ENCODE assay signal across 28 mouse cellular contexts in genomic region chr10:75474571-75474970, GRCm38 (mm10). TPM values are rescaled to one million over a fixed set of nuclear protein-coding genes. Genes with fewer than 3 reads are reported as not detected.
DNase-seq lines count a peak whose midpoint lies in the region; ATAC-seq and TF ChIP-seq lines count a peak whose summit lies in the region.
"Had no signal": no experiment of that assay in that cellular context is flagged by ENCODE, and none has a peak within 500 bp of the region (broad histone marks: within the 10 kb centered on the region; RNA-seq: fewer than 3 reads in every experiment).

No protein-coding gene starts in this region.

- no peak overlapping the region for H3K9ac ChIP-seq in forebrain, embryonic 16.5 days (replicated peaks; ENCODE audit: low read depth, low read length)
- no peak overlapping the region for H3K9ac ChIP-seq in forebrain, embryonic 11.5 days (ENCODE audit: low read length)
- no peak overlapping the region; the same call in 1 of the 2 replicates for H3K9ac ChIP-seq in liver, adult 2 months (ENCODE audit: low read depth, low read length)
- H3K9ac ChIP-seq in liver, embryonic 12.5 days = no peak overlapping the region
- H3K9ac ChIP-seq in liver, embryonic 16.5 days (ENCODE audit: low read depth, low read length) = no peak overlapping the region
- H3K9ac ChIP-seq: heart, embryonic 15.5 days; liver, embryonic 14.5 days; neural tube, embryonic 13.5 days had no signal

- DNase-seq in forebrain, embryonic 11.5 days (ENCODE audit: low spot score) = no peak
- DNase-seq in liver, adult 2 months (ENCODE audit: extremely low read depth, low read depth, low spot score) = no peak
- DNase-seq in liver = no peak
- DNase-seq in left cerebral cortex, postnatal 10 days (ENCODE audit: extremely low spot score in 1 of 2, low spot score in 2 of 2) = no peak
- DNase-seq: adrenal gland, postnatal 10 days; cerebellum, adult 2 months; cerebellum, postnatal 25 days; gastrocnemius, postnatal 25 days; heart, adult 2 months; layer of hippocampus, adult 9-11 months; lung, postnatal 36 days; retina, postnatal 1 day; right cerebral cortex, postnatal 25 days; spleen, adult 18-20 months had no signal

- no peaks in the 10 kb centered on the region for H3K79me2 ChIP-seq in liver, adult 2 months (ENCODE audit: control insufficient read depth, insufficient read depth, low read length)

- H3K9me3 ChIP-seq in forebrain, embryonic 16.5 days (ENCODE audit: control insufficient read depth, low read length) = no peaks in the 10 kb centered on the region
- H3K9me3 ChIP-seq in forebrain, embryonic 11.5 days (ENCODE audit: control insufficient read depth, low read length) = no peaks in the 10 kb centered on the region
- no peaks in the 10 kb centered on the region for H3K9me3 ChIP-seq in liver, embryonic 12.5 days (replicated peaks)
- no peaks in the 10 kb centered on the region for H3K9me3 ChIP-seq in liver, embryonic 16.5 days (replicated peaks; ENCODE audit: control insufficient read depth, low read length)
- H3K9me3 ChIP-seq: embryonic facial prominence, embryonic 10.5 days; heart, embryonic 15.5 days; limb, embryonic 10.5 days; megakaryocyte, embryonic 14.5 days; neural tube, embryonic 13.5 days had no signal

- no peaks in the 10 kb centered on the region for H3K36me3 ChIP-seq in forebrain, embryonic 16.5 days (ENCODE audit: control insufficient read depth, insufficient read depth)
- no peaks in the 10 kb centered on the region for H3K36me3 ChIP-seq in forebrain, embryonic 11.5 days (ENCODE audit: control insufficient read depth, insufficient read depth, low read length)
- no peaks in the 10 kb centered on the region for H3K36me3 ChIP-seq in liver, adult 2 months (ENCODE audit: control insufficient read depth, insufficient read depth, low read length)
- H3K36me3 ChIP-seq in liver, embryonic 12.5 days = no peaks in the 10 kb centered on the region
- H3K36me3 ChIP-seq in liver, embryonic 16.5 days (ENCODE audit: control insufficient read depth, insufficient read depth) = no peaks in the 10 kb centered on the region
- H3K36me3 ChIP-seq: embryonic facial prominence, embryonic 10.5 days; heart, embryonic 15.5 days; limb, embryonic 10.5 days; neural tube, embryonic 13.5 days had no signal

- no peak for ATAC-seq in forebrain, embryonic 16.5 days
- ATAC-seq in forebrain, embryonic 11.5 days (replicated peaks; ENCODE audit: low FRiP score) = no peak
- peak; percentile 39 for ATAC-seq in liver, embryonic 12.5 days
- ATAC-seq in liver, embryonic 16.5 days (ENCODE audit: low read depth) = peak; percentile 37
- ATAC-seq: hindbrain, postnatal 0 days; intestine, embryonic 16.5 days; midbrain, embryonic 16.5 days had no signal

- peak overlapping the region; percentile 60; the same call in 1 of the 2 replicates for H3K27ac ChIP-seq in forebrain, embryonic 16.5 days (ENCODE audit: low read length)
- no peak overlapping the region for H3K27ac ChIP-seq in forebrain, embryonic 11.5 days (ENCODE audit: low read depth, low read length)
- H3K27ac ChIP-seq in liver, adult 2 months (replicated peaks; ENCODE audit: insufficient read depth, low read depth, low read length) = 0 out of 2 replicates have a peak overlapping the region, but pooled peaks have one; percentile 29
- H3K27ac ChIP-seq in liver, embryonic 12.5 days = peak overlapping the region; percentile 77
- peak overlapping the region; percentile 83 for H3K27ac ChIP-seq in liver, embryonic 16.5 days (ENCODE audit: low read length)
- H3K27ac ChIP-seq: embryonic facial prominence, embryonic 10.5 days; heart, adult 2 months; heart, embryonic 15.5 days; hindbrain, postnatal 0 days; left cerebral cortex, adult 2 months; limb, embryonic 10.5 days; liver, embryonic 14.5 days; neural tube, embryonic 13.5 days had no signal

- no peak overlapping the region for H3K4me3 ChIP-seq in forebrain, embryonic 16.5 days (replicated peaks; ENCODE audit: low read length)
- no peak overlapping the region for H3K4me3 ChIP-seq in forebrain, embryonic 11.5 days (ENCODE audit: low read depth, low read length)
- no peak overlapping the region for H3K4me3 ChIP-seq in liver, adult 2 months (ENCODE audit: insufficient read depth, low read depth, low read length)
- H3K4me3 ChIP-seq in liver, embryonic 12.5 days = no peak overlapping the region
- H3K4me3 ChIP-seq in liver, embryonic 16.5 days (ENCODE audit: low read depth, low read length) = no peak overlapping the region
- H3K4me3 ChIP-seq: embryonic facial prominence, embryonic 10.5 days; heart, adult 2 months; heart, embryonic 15.5 days; left cerebral cortex, adult 2 months; limb, embryonic 10.5 days; megakaryocyte, embryonic 14.5 days; myocyte; neural tube, embryonic 13.5 days had no signal

- no peak for TF ChIP-seq CTCF in liver, adult 2 months (IDR thresholded peaks at IDR 0.05; ENCODE audit: low read depth, low read length)

- no peaks in the 10 kb centered on the region for H3K27me3 ChIP-seq in forebrain, embryonic 16.5 days (replicated peaks; ENCODE audit: control insufficient read depth, insufficient read depth, low read length)
- H3K27me3 ChIP-seq in forebrain, embryonic 11.5 days (ENCODE audit: control insufficient read depth, insufficient read depth, low read length) = no peaks in the 10 kb centered on the region
- H3K27me3 ChIP-seq in liver, adult 2 months (ENCODE audit: control insufficient read depth, insufficient read depth, low read length) = no peaks in the 10 kb centered on the region
- H3K27me3 ChIP-seq in liver, embryonic 12.5 days (replicated peaks) = no peaks in the 10 kb centered on the region
- no peaks in the 10 kb centered on the region for H3K27me3 ChIP-seq in liver, embryonic 16.5 days (ENCODE audit: control insufficient read depth, insufficient read depth, low read depth, low read length)
- H3K27me3 ChIP-seq: heart, embryonic 15.5 days; megakaryocyte, embryonic 14.5 days; neural tube, embryonic 13.5 days had no signal

- H3K4me1 ChIP-seq in forebrain, embryonic 16.5 days (replicated peaks; ENCODE audit: control insufficient read depth, insufficient read depth, low read length) = peaks cover 4% of the 10 kb centered on the region; the same call in 1 of the 2 replicates
- 0 out of 2 replicates have a peak, but pooled peaks cover 2% of the 10 kb centered on the region for H3K4me1 ChIP-seq in forebrain, embryonic 11.5 days (replicated peaks; ENCODE audit: control insufficient read depth, insufficient read depth, low read length)
- H3K4me1 ChIP-seq in liver, adult 2 months (ENCODE audit: control insufficient read depth, insufficient read depth, low read length) = peaks cover 9% of the 10 kb centered on the region; the same call in 1 of the 2 replicates
- H3K4me1 ChIP-seq in liver, embryonic 12.5 days = peaks cover 10% of the 10 kb centered on the region; the same call in 1 of the 2 replicates
- no peaks in the 10 kb centered on the region for H3K4me1 ChIP-seq in liver, embryonic 16.5 days (ENCODE audit: control insufficient read depth, low read depth, low read length)
- H3K4me1 ChIP-seq: neural tube, embryonic 13.5 days had no signal

- intact Hi-C loops in left cerebral cortex, postnatal 10 days (cut with DNase I) = no loop called here

- no peak overlapping the region for H3K4me2 ChIP-seq in forebrain, embryonic 16.5 days (ENCODE audit: low read length)
- no peak overlapping the region for H3K4me2 ChIP-seq in forebrain, embryonic 11.5 days (ENCODE audit: low read depth, low read length, severe bottlenecking)
- H3K4me2 ChIP-seq in liver, embryonic 12.5 days = no peak overlapping the region
- no peak overlapping the region for H3K4me2 ChIP-seq in liver, embryonic 16.5 days (ENCODE audit: low read depth, low read length)
- H3K4me2 ChIP-seq: heart, embryonic 15.5 days; neural tube, embryonic 13.5 days had no signal

- TF ChIP-seq POLR2A in liver, adult 2 months (IDR thresholded peaks at IDR 0.05; ENCODE audit: extremely low read depth, insufficient read depth, low read length) = no peak

- WGBS in forebrain, embryonic 16.5 days = 60% methylated on average over 5 of the region's 5 CpGs
- 61% methylated on average over 5 of the region's 5 CpGs for WGBS in forebrain, embryonic 11.5 days
- 29% methylated on average over 5 of the region's 5 CpGs for WGBS in liver, adult 2 months
- WGBS in liver, embryonic 12.5 days (ENCODE audit: insufficient replicate concordance) = 54% methylated on average over 5 of the region's 5 CpGs
- WGBS in liver, embryonic 16.5 days (ENCODE audit: insufficient replicate concordance) = 43% methylated on average over 5 of the region's 5 CpGs

RNA-seq across cellular contexts. Expression of gene Snrpd3, which starts 42.8 kb away (rescaled TPM):
- 135 and 147 TPM in 2 replicates for polyA plus RNA-seq in forebrain, embryonic 16.5 days (2015; fragmentation: Nextera tagmentation; extraction: Ambion mirVana)
- polyA plus RNA-seq in forebrain, embryonic 11.5 days (2014; fragmentation: Nextera tagmentation; extraction: Ambion mirVana) = 261 and 263 TPM in 2 replicates
- total RNA-seq in liver, adult 2 months (2014; rRNA removed) = 26.6 and 29.1 TPM in 2 replicates
- 12.5 and 21.0 TPM in 2 replicates for polyA plus RNA-seq in liver, adult 2 months (2012; rRNA removed)
- polyA plus RNA-seq in liver, embryonic 12.5 days (2016; fragmentation: Nextera tagmentation; extraction: Ambion mirVana) = 119 and 126 TPM in 2 replicates
- 56.9 and 61.7 TPM in 2 replicates for polyA plus RNA-seq in liver, embryonic 16.5 days (2015; fragmentation: Nextera tagmentation; extraction: Ambion mirVana)
- 100 to 1,000 TPM in 1 of 2 experiments, 10 to 100 TPM in 1; 96.2 to 103 TPM for total RNA-seq in left cerebral cortex, postnatal 10 days (2021)

RNA-seq across cellular contexts. Expression of gene Gucd1, which starts 43.2 kb away (rescaled TPM):
- 17.3 and 22.2 TPM in 2 replicates for polyA plus RNA-seq in forebrain, embryonic 16.5 days (2015; fragmentation: Nextera tagmentation; extraction: Ambion mirVana)
- 30.0 and 35.4 TPM in 2 replicates for polyA plus RNA-seq in forebrain, embryonic 11.5 days (2014; fragmentation: Nextera tagmentation; extraction: Ambion mirVana)
- 115 and 138 TPM in 2 replicates for total RNA-seq in liver, adult 2 months (2014; rRNA removed)
- polyA plus RNA-seq in liver, adult 2 months (2012; rRNA removed) = 162 and 166 TPM in 2 replicates
- 46.6 and 50.5 TPM in 2 replicates for polyA plus RNA-seq in liver, embryonic 12.5 days (2016; fragmentation: Nextera tagmentation; extraction: Ambion mirVana)
- 64.4 and 69.3 TPM in 2 replicates for polyA plus RNA-seq in liver, embryonic 16.5 days (2015; fragmentation: Nextera tagmentation; extraction: Ambion mirVana)
- 10 to 100 TPM; 21.6 to 22.0 TPM for total RNA-seq in left cerebral cortex, postnatal 10 days (2021)

Comparison
In these comparisons a context has a peak if more than half of its experiments do, and no peak if none do; other contexts are left out.
1. ATAC-seq: peak in liver, embryonic 12.5 days (single experiment) and liver, embryonic 16.5 days (single experiment); none in forebrain, embryonic 16.5 days (single experiment) and forebrain, embryonic 11.5 days (single experiment).